Mouse (Mus musculus) cerebellum, adult 9-10 months (tissue): ENCODE data around the gene Ly6f.
"Not testable (repeated sequence)": the region's sequence is repeated elsewhere in the genome, so short reads cannot be mapped to it uniquely, and the experiment has no call there.

Source experiments
- DNase-seq: peaks from one replicate; pipeline ENCODE4 v3.0.0; 2022

The Ly6f gene

DNA sequence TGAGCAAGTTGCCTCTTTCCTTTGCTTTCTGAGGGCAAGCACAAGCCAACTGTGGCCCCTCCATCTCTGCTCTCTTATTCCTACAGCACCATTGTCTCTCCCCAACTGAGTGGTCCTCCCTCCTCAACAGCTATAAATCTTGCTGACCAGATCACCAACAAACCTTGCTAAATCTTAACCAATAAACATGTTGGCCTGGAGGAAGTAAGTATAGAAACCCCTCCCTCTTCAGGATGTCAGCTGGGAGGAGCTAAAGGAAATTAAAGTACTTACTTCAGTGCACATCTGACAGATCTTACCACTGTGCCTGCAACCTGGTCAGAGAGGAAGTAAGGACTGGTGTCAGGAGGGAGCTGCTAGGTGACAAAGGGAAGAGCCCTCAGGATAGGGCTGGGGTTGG, at the start of gene Ly6f:
Gene Ly6f, plus strand, starts transcription at position 301 of the 400 bp plus-strand sequence.
- DNase-seq = no peak

DNA sequence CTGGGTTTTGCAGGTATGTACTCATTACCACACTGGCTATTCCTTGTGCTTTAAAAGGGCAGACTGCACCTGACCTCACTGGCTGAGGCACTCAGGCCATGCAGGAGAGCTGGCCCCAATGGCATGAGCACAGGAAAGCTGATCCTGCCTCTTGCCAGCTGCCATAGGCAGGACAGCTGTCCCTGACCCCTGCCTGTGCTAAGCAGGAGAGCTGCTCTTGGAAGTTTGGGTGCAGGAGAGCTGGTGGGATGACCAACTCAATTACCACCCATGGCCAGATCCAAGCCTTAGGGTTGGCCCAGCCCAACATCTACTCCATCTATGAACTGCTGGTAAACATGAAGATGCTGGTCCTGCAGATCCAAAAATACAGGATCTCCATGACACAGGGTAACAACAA, 46.3 kb upstream of the Ly6f start:
- no peak for DNase-seq

DNA sequence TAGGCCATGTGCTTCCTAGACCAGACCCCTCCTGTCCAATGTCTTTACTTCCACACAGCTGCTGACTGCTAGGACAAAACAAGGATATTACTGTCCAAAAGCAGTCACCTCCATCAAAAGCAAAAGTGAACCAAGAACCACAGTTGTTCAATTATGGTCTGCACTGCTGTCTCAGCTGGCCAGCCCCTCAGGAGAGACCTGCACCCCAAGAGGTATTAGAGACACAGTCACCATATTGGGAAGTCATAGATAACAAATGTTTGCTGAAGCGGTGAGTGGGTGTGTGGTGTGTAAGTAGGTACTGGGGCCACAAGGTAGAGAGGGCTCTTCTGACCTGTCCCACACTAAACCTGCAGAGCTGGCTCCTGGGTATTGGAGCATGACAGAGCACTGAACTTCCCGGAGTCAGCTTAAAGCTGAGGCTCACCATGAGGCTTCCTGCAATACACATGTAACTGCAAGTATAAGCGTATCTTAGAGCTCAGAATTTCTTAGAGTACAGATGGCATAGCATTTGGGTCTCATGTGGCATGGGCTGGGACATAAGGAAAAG, 30.4 kb upstream of the Ly6f start:
- no peak for DNase-seq

DNA sequence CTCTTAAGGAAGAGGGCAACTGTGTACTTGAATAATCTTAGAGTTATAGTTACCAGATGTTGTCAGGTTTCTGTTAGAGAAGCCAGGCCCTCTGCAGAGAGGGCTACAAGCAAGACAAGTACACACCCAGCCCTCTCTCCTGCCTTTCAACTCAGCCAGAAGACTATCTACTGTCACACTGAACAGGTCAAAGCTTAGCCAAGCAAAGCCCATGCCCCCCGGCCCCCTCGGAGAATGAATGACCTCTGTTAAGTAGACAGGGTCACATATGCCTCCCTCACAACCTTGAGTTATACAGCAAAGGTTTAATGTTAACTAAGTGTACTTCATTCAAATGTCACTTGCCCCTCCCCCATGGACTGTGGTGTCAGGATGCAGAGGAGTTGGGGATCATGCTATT, 27.7 kb upstream of the Ly6f start:
- no peak for DNase-seq

DNA sequence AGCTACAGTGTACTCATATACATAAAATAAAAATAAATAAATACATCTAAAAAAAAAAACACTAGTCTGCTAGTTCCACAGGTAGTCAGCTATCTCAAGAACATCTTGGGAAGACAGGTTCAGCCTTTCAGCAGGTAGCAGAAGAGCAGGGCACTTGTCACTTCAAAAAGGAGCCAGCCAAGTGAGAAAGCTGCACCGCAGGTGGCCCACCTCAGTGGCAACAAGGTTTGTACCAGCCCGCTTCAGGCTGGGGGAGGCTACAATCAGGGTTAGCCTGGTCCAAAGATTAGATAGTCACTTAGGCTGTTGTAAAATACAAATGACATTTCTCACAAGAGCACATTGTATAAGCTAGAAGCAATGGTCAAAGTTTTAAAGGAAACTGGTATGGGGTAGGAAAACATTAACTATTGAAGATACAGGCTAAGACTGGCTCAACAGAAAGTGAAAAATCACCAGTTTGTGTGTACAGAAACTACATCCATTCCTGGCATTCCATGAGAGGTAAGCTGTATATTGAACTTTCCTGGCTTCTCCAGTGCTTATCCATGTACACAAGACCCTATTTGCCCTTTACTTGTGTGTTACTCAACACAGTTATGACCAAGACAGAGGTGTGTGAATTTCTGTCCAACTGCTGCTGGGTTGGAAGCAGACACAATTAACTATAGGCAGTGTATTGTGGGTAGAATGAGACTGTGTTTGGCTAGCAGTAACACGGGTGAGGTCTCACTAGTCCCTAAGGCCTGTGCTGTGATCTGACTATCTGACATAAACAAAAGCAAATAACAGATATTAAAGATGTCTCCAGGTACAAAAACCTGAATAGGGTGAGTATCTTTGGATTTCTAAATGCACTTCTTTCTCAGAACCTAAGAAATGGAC, 25.2 kb upstream of the Ly6f start:
- no peak for DNase-seq

DNA sequence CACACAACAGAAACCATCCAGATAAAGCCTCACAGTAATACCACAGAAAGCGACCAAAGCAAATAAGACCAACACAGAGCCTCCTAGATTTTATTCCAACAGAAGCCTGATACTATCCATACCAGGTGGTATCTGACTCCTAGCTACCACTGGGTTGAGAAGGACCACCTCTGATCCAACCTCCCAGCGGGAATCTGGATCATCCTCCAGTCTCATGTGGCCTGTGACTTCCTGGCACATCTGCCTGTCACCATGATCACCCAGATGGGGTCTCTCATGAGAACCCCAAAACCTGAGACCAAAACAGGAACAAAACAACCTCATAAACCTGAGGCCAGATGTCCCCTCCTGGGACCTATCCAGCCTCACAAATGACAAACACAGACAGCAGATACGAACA, 13.6 kb upstream of the Ly6f start:
- no peak for DNase-seq

DNA sequence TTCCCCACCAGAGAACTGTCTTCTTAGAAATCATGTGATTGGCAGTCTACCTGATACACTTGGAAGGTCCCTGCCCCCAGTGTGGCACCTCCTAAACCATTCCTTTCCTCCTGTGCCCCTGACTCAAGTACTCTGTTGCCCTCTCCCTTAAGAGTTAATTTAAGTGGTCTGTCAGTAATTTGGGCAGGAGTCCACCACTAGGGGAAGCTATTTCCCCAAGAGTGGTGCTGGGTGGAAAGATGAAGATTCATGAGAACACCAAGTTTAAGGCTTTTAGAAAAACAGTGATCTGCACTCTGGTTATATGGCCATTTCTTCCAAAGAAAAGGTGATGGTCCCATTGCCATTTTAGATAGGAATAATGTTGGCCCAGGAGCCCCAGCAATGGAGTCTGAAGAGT, 2.4 kb upstream of the Ly6f start:
- DNase-seq = no peak

DNA sequence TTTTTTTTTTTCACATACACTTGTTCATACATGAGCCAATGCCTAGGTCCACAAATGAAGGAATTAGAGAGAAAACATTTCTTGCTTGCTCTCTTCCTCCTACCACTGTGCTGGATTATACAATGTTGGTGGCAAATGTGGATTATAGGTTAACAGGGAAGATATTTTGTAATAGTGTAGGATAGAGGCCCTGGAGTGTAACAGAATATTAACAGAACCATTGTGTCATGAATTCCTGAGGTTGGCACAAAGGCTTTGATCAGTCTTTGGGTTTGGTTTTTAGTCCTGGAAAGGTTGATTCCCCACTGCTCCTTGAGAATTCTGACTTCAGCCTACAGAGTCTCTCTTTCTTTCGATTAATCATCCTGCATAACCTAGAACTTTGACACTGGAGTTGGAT, 1.6 kb upstream of the Ly6f start:
- no peak for DNase-seq

DNA sequence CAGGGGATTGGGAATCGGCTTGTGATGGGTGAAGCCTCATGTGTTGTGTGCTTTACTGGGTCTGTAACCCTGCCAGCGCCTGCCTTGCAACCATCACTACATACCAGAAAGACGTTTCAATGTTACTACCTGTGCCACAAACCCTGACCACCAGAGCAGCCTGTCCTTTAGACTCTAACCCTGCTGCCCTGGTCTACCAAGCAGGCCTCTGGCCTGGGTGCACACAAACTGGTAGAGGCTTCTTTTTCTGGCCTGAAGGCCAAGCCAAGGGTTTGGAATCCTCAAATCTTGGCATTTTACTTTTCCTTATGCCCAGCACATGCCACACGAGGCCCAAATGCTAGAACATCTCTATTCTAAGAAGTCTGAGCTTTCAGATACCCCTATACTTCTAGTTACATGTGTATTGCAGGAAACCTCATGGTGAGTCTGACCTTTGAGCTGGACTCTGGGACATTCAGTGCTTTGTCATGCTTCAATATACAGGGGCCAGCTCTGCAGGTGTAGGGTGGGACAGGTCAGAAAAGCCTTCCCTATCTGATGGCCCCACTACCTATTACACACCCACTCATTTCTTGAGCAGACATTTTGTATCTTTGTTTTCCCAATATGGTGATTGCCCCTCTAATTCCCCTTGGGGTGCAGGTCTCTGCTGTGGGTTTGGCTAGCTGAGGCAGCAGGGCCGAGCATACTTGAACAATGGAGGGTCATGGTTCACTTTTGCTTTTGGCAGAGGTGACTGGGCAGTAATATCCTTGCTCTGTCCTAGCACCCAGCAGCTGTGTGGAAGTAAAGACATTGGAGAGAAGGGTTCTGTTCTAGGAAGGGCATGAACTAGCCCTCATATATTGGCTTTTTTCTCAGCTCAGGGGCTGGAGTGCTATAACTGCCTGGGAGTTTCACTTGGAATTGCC, 952 bp downstream of the Ly6f start:
- no peak for DNase-seq

DNA sequence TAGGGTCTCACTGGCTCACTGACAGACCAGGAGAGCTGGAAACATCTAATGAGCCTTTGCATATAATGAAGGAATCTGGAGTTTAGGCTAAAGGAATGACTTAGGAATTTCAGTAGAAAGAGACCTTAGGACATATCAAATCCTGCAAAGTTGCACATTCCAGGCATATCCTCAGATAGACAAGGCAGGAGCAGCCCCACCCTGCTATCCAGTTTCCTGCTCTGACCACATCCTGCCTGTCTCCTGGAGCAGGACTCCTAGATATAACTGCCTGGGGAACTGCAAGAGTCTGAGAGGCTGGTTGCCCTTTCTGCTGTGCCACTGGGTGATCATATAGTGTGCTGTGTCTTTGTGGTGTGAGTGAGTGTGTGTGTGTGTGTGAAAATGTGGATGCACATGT, 1.9 kb downstream of the Ly6f start:
- no peak for DNase-seq

DNA sequence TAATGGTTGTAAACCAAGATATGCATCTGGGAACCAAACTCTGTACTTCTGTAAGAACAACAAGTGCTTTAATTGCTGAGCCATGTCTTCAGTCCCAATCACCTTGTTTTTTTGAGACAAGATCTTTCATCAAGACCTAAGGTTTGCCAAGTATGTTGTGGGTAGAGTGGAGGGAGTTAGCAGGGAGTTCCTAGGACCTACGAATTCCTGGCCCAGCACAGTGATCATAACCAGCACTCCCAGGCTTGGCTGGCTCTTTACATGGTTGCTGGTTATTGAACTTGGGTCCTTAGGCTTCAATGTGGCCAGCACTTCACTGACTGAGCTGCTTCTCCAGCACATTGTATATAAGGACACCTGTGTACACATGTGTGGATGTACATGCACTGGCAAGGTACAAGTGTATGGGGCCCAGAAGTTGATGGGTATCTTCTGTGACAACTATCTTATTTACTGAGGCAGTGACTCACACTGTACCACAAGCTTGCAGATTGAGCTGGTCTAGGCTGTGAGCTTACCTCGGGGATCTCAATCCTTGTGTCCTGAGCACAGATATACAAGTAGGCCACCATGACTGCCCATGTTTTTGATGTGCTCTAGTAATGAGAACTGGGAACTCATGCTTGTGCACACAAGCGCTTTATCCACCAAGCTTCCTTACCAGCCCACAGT, 2.6 kb downstream of the Ly6f start:
- DNase-seq = no peak

DNA sequence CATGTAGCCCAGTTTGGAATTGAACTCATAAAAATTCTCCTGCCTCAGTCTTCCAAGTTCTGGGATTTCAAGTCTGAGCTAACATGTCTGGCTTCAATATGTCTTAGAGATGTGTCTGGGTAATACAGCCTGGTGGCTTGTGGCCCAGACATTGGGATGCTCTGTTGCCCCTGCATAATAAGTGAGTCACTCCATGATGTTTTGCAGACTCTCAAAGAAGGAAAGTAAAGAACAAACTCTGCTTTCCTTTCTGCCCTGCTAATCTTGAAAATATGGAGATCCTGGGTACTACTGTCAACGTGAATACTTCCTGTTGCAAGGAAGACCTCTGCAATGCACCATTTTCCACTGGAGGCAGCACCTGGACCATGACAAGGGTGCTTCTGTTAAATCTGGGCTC, 3.2 kb downstream of the Ly6f start:
- DNase-seq = no peak

DNA sequence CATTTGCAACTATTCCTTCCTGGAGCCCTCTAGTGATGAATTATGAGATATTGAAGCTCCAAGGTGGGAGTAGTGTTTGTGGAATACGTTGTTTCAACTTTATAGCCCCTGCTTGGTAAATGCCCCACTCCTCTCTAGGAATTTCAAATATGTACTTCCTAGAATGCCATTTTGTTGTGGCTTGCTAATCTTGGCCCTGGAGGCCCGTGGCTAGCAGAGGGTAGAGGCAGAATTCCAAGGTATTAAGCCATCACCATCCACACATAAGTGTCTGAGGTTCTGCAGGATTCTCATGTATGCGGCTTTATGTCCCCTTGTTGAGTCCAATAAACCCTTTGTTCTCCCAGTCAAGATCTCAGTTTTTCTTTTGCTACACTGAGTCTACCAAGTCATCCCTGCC, 3.7 kb downstream of the Ly6f start:
- DNase-seq = no peak

DNA sequence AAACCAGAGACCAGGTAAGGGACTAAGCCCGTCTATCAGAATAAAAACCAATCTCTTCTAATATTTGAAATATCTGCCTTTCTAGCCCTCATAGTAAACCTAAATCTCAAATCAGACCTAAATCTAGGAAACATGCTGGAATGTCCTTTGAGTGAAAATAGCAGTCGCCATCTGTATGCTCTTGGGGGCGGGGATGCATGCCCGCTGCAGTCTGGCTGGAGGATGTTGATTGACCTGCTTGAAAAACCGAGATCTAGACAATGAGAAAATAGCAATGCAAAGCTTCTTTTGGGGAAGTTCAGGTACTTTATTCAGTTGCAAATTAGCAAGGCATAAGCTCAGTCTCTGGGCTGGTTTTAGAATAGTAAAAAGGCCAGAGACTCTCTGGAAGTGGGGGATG, 13.8 kb downstream of the Ly6f start:
- not testable (repeated sequence) for DNase-seq

DNA sequence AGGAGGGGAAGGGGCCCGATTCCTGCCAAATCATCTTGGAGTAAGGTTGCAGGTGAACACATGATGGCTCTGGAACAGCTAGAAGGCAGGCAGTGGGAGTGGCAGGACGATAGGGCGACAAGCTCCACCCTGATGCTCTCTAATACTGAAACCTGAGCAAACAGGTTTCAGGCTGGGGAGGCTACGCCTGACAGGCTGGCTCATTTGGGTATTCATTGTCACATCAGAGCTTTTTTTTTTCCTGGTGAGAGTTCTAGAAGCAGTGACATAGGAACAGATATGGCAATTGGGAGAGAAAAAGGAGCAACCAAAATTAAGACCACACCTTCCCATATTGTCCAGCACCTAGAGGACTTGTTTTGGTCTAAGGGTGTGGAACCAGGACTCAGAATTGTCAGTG, 18.3 kb downstream of the Ly6f start:
- DNase-seq = not testable (repeated sequence)

DNA sequence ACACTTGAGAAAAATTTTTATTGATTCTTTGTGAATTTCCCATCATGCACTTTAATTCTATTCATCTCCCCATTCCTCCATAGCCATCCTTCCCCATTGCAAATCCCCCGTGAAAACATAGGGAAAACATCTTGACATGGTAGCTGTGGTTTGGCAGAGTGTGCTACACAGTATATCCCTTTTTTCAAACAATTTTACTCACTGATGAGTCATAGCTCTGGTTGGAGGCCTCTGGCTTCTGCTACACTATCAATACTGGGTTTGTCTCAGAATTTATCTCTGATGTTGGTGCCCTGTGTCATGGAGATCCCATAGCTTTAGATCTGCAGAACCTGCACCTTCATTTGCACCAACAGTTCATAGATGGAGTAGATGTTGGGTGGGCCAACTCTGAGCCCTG, 24.2 kb downstream of the Ly6f start:
- no peak for DNase-seq

DNA sequence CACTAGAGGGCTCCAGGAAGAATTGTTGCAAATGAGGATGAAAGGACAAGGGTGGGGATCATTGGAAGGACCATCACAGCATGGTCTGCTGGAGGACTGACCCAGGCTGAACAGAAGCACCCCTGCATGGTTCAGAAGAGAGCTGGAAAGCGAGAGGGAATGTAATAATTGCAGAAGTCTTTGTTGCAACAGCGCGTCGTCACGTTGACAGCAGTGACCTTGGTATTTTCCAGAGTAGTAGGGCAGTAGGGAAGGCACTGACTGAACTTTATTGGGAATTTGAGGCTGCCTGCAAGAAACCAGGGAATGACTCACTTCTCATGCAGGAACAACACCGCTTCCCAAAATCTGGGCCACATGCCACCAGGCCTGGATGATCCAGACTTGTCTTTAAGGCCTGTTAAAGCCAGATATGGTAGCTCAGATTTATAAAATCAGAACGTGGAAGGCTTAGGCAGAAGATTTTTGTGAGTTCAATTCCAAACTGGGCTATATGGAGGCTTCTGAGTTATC, 25.7 kb downstream of the Ly6f start:
- DNase-seq = no peak

DNA sequence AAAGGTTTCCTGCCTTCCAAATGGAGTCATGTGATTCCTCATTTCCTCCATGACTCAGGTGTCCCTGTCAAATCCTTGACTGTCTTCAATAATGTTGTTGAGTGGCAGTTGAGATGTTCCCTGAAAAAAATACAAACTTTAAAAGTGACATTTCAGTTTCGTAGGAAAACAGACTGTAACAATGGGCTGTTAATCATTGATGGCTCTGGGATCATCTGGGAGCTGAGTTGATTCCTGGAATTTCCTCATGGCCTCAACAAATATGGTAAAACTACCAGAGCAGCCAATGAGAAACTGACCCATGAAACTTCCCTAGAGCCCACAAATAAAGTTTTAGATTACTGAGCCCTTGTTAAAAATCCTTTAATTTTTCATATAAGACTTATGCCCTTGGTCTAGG, 37.9 kb downstream of the Ly6f start:
- no peak for DNase-seq

DNA sequence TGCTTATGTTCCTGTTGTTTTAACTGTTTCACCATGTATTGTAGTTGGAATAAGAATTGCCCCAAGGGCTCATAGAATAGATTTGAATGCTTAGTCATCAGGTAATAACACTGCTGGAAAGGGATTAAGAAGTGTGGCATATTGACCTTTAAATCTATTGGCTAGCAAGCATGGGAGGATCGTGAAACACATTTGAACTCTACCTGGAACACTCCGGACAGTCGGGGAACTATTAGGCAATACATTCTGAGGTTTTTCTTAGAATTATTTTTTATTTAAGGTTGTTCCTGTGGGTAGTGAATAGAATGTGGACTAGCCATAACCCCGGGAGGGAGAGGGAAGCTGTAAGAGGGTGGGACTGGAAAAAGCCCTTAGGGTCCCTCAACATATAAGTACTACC, 41.0 kb downstream of the Ly6f start:
- no peak for DNase-seq

DNA sequence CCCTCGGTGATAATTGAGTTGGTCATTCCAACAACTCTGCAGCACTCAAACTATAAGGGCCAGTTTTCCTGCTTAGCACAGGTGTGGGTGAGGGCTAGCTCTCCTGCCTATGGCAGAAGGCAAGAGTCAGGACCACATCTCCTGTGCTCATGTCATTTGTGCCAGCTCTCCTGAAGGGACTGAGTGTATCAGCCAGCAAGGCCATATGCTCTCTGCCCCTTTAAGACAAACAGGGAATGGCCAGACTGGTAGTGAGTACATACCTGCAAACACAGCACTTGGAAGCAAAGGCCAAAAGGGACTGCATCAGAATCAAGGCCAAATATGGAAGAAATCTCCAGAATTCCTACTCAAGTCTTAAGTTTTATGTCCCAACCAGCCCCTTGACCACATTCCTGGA, 41.7 kb downstream of the Ly6f start:
- peak; percentile 4 for DNase-seq

DNA sequence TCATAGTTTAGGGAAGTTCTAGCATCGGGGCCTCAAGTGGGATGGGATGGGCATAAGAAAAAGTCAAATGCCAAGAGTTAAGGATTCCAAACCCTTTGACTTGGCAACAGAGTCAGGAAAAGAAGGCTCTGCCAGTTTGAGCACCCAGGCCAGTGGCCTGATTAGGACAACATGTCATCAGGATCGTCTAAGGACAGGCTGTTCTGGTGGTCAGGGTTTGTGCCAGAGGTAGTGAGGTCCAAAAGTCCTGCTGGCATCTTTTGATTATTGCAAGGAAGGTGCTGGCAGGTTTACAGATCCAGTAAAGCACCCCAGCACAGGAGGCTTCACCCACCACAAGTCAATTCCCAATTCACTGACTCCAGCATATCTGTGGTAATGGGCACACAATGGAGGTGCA, 46.2 kb downstream of the Ly6f start:
- DNase-seq = no peak

DNA sequence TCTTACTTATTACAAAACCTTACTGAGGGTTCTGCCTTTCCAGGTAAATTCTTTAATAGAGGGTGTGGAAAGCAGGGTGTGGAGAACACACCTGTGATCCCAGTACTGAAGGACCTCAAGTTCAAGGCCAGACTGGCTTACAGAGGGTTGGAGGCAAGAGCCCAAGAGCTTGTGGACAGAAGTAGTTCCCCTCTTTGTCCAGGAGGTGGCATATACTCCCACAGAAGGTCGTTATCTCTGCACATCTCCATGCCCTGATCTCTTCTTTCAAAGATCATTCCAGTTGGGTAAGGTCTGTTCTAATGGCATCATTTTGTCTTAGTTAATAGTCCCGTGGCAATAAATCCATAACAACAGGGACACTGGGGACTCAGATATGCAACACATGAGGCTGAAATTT, 49.0 kb downstream of the Ly6f start:
- no peak for DNase-seq

DNA sequence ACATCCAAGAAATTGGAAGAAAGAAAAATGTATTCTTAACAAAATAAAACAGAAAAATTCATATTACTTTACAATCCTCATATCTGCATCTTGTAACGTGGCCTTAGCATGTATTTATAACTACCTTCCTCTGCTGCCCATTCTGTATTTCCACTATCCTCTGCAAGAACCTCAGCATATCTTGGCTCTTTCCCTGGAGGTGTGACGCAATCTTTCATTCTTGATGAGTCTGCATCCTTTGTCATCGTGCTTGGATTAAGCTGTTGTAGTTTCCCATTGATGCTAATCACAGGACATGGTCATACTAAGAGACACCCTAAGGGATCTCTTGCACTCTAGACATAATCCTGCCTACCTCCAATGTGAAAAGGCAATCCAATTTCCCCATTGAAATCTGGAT, 50.4 kb downstream of the Ly6f start:
- no peak for DNase-seq
